ENCODE assay signal across 11 mouse cellular contexts in genomic region chr11:84181286-84181685, GRCm38 (mm10). TPM values are rescaled to one million over a fixed set of nuclear protein-coding genes. Genes with fewer than 3 reads are reported as not detected.
DNase-seq lines count a peak whose midpoint lies in the region; ATAC-seq and TF ChIP-seq lines count a peak whose summit lies in the region.
"Had no signal": no experiment of that assay in that cellular context is flagged by ENCODE, and none has a peak within 500 bp of the region (broad histone marks: within the 10 kb centered on the region; RNA-seq: fewer than 3 reads in every experiment).

No protein-coding gene starts in this region.

- H3K36me3 ChIP-seq in kidney, embryonic 16.5 days (ENCODE audit: insufficient read depth, low read length) = no peaks in the 10 kb centered on the region
- no peaks in the 10 kb centered on the region for H3K36me3 ChIP-seq in kidney, adult 2 months (ENCODE audit: control insufficient read depth, insufficient read depth, low read length)
- H3K36me3 ChIP-seq in embryonic facial prominence, embryonic 15.5 days = no peaks in the 10 kb centered on the region
- no peaks in the 10 kb centered on the region for H3K36me3 ChIP-seq in limb, embryonic 11.5 days (ENCODE audit: control insufficient read depth, insufficient read depth, low read length)
- H3K36me3 ChIP-seq in neural tube, embryonic 12.5 days = no peaks in the 10 kb centered on the region

- no peaks in the 10 kb centered on the region for H3K27me3 ChIP-seq in kidney, embryonic 16.5 days (ENCODE audit: insufficient read depth, low read length)
- H3K27me3 ChIP-seq in kidney, adult 2 months (replicated peaks; ENCODE audit: control insufficient read depth, insufficient read depth, low read length) = no peaks in the 10 kb centered on the region
- H3K27me3 ChIP-seq in embryonic facial prominence, embryonic 15.5 days = no peaks in the 10 kb centered on the region
- no peaks in the 10 kb centered on the region for H3K27me3 ChIP-seq in limb, embryonic 11.5 days (ENCODE audit: control insufficient read depth, insufficient read depth, low read length)
- no peaks in the 10 kb centered on the region for H3K27me3 ChIP-seq in neural tube, embryonic 12.5 days (replicated peaks)

- TF ChIP-seq CTCF in kidney, adult 2 months (conservative IDR thresholded peaks at IDR 0.05; ENCODE audit: insufficient read depth, insufficient read length, low read depth, low read length) = no peak

- no peak for ATAC-seq in kidney, embryonic 16.5 days (ENCODE audit: low FRiP score, low TSS enrichment)
- ATAC-seq in embryonic facial prominence, embryonic 15.5 days (ENCODE audit: insufficient number of reproducible peaks, low FRiP score, low TSS enrichment, low read depth) = no peak
- ATAC-seq in limb, embryonic 11.5 days (ENCODE audit: insufficient number of reproducible peaks, low FRiP score, low TSS enrichment, low read depth) = no peak
- no peak for ATAC-seq in neural tube, embryonic 12.5 days (ENCODE audit: low FRiP score, low read depth)
- ATAC-seq in erythroid progenitor cell, adult 5-6 weeks (replicated peaks; ENCODE audit: low FRiP score, poor library complexity, severe bottlenecking) = no peak

- WGBS in kidney, embryonic 16.5 days = 67% methylated on average over 2 of the region's 2 CpGs
- 73% methylated on average over 2 of the region's 2 CpGs for WGBS in kidney, adult 2 months
- 53% methylated on average over 2 of the region's 2 CpGs for WGBS in embryonic facial prominence, embryonic 15.5 days
- 75% methylated on average over 2 of the region's 2 CpGs for WGBS in limb, embryonic 11.5 days
- WGBS in neural tube, embryonic 12.5 days = 76% methylated on average over 2 of the region's 2 CpGs

- no peak overlapping the region for H3K9ac ChIP-seq in kidney, embryonic 16.5 days (replicated peaks; ENCODE audit: low read length)
- no peak overlapping the region for H3K9ac ChIP-seq in embryonic facial prominence, embryonic 15.5 days
- H3K9ac ChIP-seq in limb, embryonic 11.5 days (ENCODE audit: low read length) = no peak overlapping the region
- peak overlapping the region; percentile 79 for H3K9ac ChIP-seq in neural tube, embryonic 12.5 days

- DNase-seq in kidney, adult 2 months = no peak
- DNase-seq in limb, embryonic 11.5 days (ENCODE audit: low spot score) = no peak
- no peak for DNase-seq in embryo, embryonic 9.5 days (ENCODE audit: extremely low spot score)
- no peak for DNase-seq in layer of hippocampus, adult 11-12 months (ENCODE audit: low spot score)
- DNase-seq: gastrocnemius, postnatal 14 days had no signal

- H3K4me1 ChIP-seq in kidney, embryonic 16.5 days (ENCODE audit: insufficient read depth, low read length) = peaks cover 16% of the 10 kb centered on the region
- H3K4me1 ChIP-seq in kidney, adult 2 months (ENCODE audit: control insufficient read depth, insufficient read depth, low read length) = peaks cover 3% of the 10 kb centered on the region; the same call in 1 of the 2 replicates
- peaks cover 14% of the 10 kb centered on the region for H3K4me1 ChIP-seq in embryonic facial prominence, embryonic 15.5 days
- peaks cover 8% of the 10 kb centered on the region; the same call in 1 of the 2 replicates for H3K4me1 ChIP-seq in limb, embryonic 11.5 days (ENCODE audit: control insufficient read depth, insufficient read depth, low read length)
- peaks cover 18% of the 10 kb centered on the region for H3K4me1 ChIP-seq in neural tube, embryonic 12.5 days

- peak overlapping the region; percentile 87 for H3K4me2 ChIP-seq in kidney, embryonic 16.5 days (replicated peaks; ENCODE audit: low read depth, low read length)
- H3K4me2 ChIP-seq in embryonic facial prominence, embryonic 15.5 days (replicated peaks) = peak overlapping the region; percentile 81
- peak overlapping the region; percentile 72 for H3K4me2 ChIP-seq in limb, embryonic 11.5 days (ENCODE audit: low read depth, severe bottlenecking)
- H3K4me2 ChIP-seq in neural tube, embryonic 12.5 days (replicated peaks) = peak overlapping the region; percentile 87

- H3K4me3 ChIP-seq in kidney, embryonic 16.5 days (ENCODE audit: low read length) = peak overlapping the region; percentile 87
- no peak overlapping the region for H3K4me3 ChIP-seq in kidney, adult 2 months (ENCODE audit: insufficient read depth, low read depth, low read length)
- peak overlapping the region; percentile 88 for H3K4me3 ChIP-seq in embryonic facial prominence, embryonic 15.5 days (replicated peaks)
- H3K4me3 ChIP-seq in limb, embryonic 11.5 days (ENCODE audit: low read depth, low read length) = peak overlapping the region; percentile 76; the same call in 1 of the 2 replicates
- H3K4me3 ChIP-seq in neural tube, embryonic 12.5 days = 0 out of 2 replicates have a peak overlapping the region, but pooled peaks have one; percentile 75

- TF ChIP-seq POLR2A in kidney, adult 2 months (IDR thresholded peaks at IDR 0.05; ENCODE audit: low read depth, low read length) = no peak

- no peak overlapping the region for H3K27ac ChIP-seq in kidney, embryonic 16.5 days (ENCODE audit: low read length)
- H3K27ac ChIP-seq in kidney, adult 2 months (ENCODE audit: insufficient read depth, low read depth, low read length) = no peak overlapping the region
- H3K27ac ChIP-seq in embryonic facial prominence, embryonic 15.5 days (replicated peaks) = no peak overlapping the region
- no peak overlapping the region for H3K27ac ChIP-seq in limb, embryonic 11.5 days (replicated peaks; ENCODE audit: low read depth, low read length)
- H3K27ac ChIP-seq in neural tube, embryonic 12.5 days = no peak overlapping the region

- H3K9me3 ChIP-seq in kidney, embryonic 16.5 days (ENCODE audit: low read length) = no peaks in the 10 kb centered on the region
- H3K9me3 ChIP-seq in embryonic facial prominence, embryonic 15.5 days (replicated peaks) = no peaks in the 10 kb centered on the region
- H3K9me3 ChIP-seq in limb, embryonic 11.5 days (ENCODE audit: control insufficient read depth, low read length) = no peaks in the 10 kb centered on the region
- no peaks in the 10 kb centered on the region for H3K9me3 ChIP-seq in neural tube, embryonic 12.5 days

RNA-seq across cellular contexts. Expression of gene Gm11437, which starts 14.0 kb away (rescaled TPM):
- not detected in 2 replicates for polyA plus RNA-seq in kidney, embryonic 16.5 days (2015; fragmentation: Nextera tagmentation; extraction: Ambion mirVana)
- polyA plus RNA-seq in kidney, adult 2 months (2012; rRNA removed) = not detected in 2 replicates
- polyA plus RNA-seq in embryonic facial prominence, embryonic 15.5 days (2015; fragmentation: Nextera tagmentation; extraction: Ambion mirVana) = not detected in 2 replicates
- polyA plus RNA-seq in limb, embryonic 11.5 days (2014; fragmentation: Nextera tagmentation; extraction: Ambion mirVana) = not detected in 2 replicates
- polyA plus RNA-seq in neural tube, embryonic 12.5 days (2016; fragmentation: Nextera tagmentation; extraction: Ambion mirVana) = not detected in 2 replicates
- not detected in 2 replicates for total RNA-seq in erythroid progenitor cell, adult 5-6 weeks (2015; ENCODE audit: low replicate concordance)
- not detected in 2 replicates for total RNA-seq in erythroid progenitor cell, adult 5-6 weeks (2017; ENCODE audit: low replicate concordance)
- total RNA-seq: ES-E14; gastrocnemius, postnatal 14 days; left cerebral cortex, postnatal 10 days had no signal

RNA-seq across cellular contexts. Expression of gene Acaca, which starts 51.8 kb away (rescaled TPM):
- 12.0 TPM in 2 replicates for polyA plus RNA-seq in kidney, embryonic 16.5 days (2015; fragmentation: Nextera tagmentation; extraction: Ambion mirVana)
- 38.5 and 41.9 TPM in 2 replicates for polyA plus RNA-seq in kidney, adult 2 months (2012; rRNA removed)
- polyA plus RNA-seq in embryonic facial prominence, embryonic 15.5 days (2015; fragmentation: Nextera tagmentation; extraction: Ambion mirVana) = 12.3 and 14.4 TPM in 2 replicates
- polyA plus RNA-seq in limb, embryonic 11.5 days (2014; fragmentation: Nextera tagmentation; extraction: Ambion mirVana) = 21.8 and 24.0 TPM in 2 replicates
- polyA plus RNA-seq in neural tube, embryonic 12.5 days (2016; fragmentation: Nextera tagmentation; extraction: Ambion mirVana) = 24.8 and 29.0 TPM in 2 replicates
- 5.9 and 6.5 TPM in 2 replicates for total RNA-seq in erythroid progenitor cell, adult 5-6 weeks (2015; ENCODE audit: low replicate concordance)
- 2.7 and 5.0 TPM in 2 replicates for total RNA-seq in erythroid progenitor cell, adult 5-6 weeks (2017; ENCODE audit: low replicate concordance)

RNA-seq across cellular contexts. Expression of gene Tada2a, which starts 51.9 kb away (rescaled TPM):
- polyA plus RNA-seq in kidney, embryonic 16.5 days (2015; fragmentation: Nextera tagmentation; extraction: Ambion mirVana) = 34.1 and 36.1 TPM in 2 replicates
- 5.2 and 5.6 TPM in 2 replicates for polyA plus RNA-seq in kidney, adult 2 months (2012; rRNA removed)
- polyA plus RNA-seq in embryonic facial prominence, embryonic 15.5 days (2015; fragmentation: Nextera tagmentation; extraction: Ambion mirVana) = 32.9 and 34.7 TPM in 2 replicates
- 42.3 and 46.5 TPM in 2 replicates for polyA plus RNA-seq in limb, embryonic 11.5 days (2014; fragmentation: Nextera tagmentation; extraction: Ambion mirVana)
- polyA plus RNA-seq in neural tube, embryonic 12.5 days (2016; fragmentation: Nextera tagmentation; extraction: Ambion mirVana) = 29.9 and 31.3 TPM in 2 replicates
- total RNA-seq in erythroid progenitor cell, adult 5-6 weeks (2015; ENCODE audit: low replicate concordance) = 2.5 and 3.6 TPM in 2 replicates
- 4.0 and 5.8 TPM in 2 replicates for total RNA-seq in erythroid progenitor cell, adult 5-6 weeks (2017; ENCODE audit: low replicate concordance)
